Mouse (Mus musculus): ENCODE measurements around the gene Krt78. TPM values are rescaled to one million over a fixed set of nuclear protein-coding genes. Genes with fewer than 3 reads are reported as not detected.
A peak's percentile ranks its signal among the peaks of the same experiment; 100 is the strongest.
"Not testable (repeated sequence)": the region's sequence is repeated elsewhere in the genome, so short reads cannot be mapped to it uniquely, and the experiment has no call there.

Gene Krt78
- polyA plus RNA-seq (2015; fragmentation: Nextera tagmentation; extraction: Ambion mirVana), result 0.22 and 0.35 TPM in 2 replicates

DNA sequence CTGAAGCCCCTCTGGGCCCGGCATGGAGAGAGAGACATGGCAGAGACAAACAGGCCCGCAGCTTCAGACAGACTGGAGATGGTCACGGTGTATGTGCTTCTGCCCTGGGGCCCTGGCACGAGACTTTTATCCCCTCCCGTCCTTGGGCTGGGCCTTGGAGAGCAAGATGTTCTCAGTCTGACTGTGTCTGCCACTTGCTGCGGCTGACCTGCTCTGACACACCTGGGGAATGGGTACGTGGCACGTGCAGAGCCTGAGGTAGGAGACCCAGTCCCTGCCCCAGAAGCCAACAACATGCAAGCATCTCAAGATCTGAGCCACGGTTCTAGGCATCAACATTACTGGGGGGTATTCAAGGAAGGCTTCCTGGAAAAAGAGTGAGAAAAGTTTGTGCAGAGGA lies at the start of gene Krt78:
Gene Krt78 (minus strand): TSS at position 101 of the 400 bp plus-strand sequence.
- 76% methylated on average over 9 of the region's 9 CpGs for WGBS
- H3K4me3 ChIP-seq, result no peak within 1 kb of the TSS
- H3K27me3 ChIP-seq, result no peaks in the 10 kb centered on the region
- no peaks in the 10 kb centered on the region for H3K9me3 ChIP-seq
- ATAC-seq (ENCODE audit: insufficient number of reproducible peaks, insufficient read depth, low FRiP score, low TSS enrichment, low read depth), result no peak
- H3K27ac ChIP-seq, result no peak within 1 kb of the TSS
- no peaks in the 10 kb centered on the region for H3K4me1 ChIP-seq
- no peak within 1 kb of the TSS for H3K4me2 ChIP-seq
- H3K9ac ChIP-seq, result no peak within 1 kb of the TSS
- no peaks in the 10 kb centered on the region for H3K36me3 ChIP-seq

- peak overlapping the region; percentile 58 for H3K4me2 ChIP-seq
- peak overlapping the region; percentile 43 for H3K4me3 ChIP-seq
- H3K27ac ChIP-seq, result 0 out of 2 replicates have a peak overlapping the region, but pooled peaks have one; percentile 3
- no peaks in the 10 kb centered on the region for H3K36me3 ChIP-seq
- H3K4me1 ChIP-seq, result peaks cover 48% of the 10 kb centered on the region
- ATAC-seq (ENCODE audit: insufficient number of reproducible peaks, insufficient read depth, low FRiP score, low TSS enrichment, low read depth), result no peak
- WGBS, result 13% methylated on average over 12 of the region's 12 CpGs
- H3K9me3 ChIP-seq, result no peaks in the 10 kb centered on the region
- peaks cover 67% of the 10 kb centered on the region for H3K27me3 ChIP-seq
- peak overlapping the region; percentile 63 for H3K9ac ChIP-seq
Observed at GRCm38 (mm10) chr15:102003516-102003915, 49.4 kb upstream of the Krt78 start.

DNA sequence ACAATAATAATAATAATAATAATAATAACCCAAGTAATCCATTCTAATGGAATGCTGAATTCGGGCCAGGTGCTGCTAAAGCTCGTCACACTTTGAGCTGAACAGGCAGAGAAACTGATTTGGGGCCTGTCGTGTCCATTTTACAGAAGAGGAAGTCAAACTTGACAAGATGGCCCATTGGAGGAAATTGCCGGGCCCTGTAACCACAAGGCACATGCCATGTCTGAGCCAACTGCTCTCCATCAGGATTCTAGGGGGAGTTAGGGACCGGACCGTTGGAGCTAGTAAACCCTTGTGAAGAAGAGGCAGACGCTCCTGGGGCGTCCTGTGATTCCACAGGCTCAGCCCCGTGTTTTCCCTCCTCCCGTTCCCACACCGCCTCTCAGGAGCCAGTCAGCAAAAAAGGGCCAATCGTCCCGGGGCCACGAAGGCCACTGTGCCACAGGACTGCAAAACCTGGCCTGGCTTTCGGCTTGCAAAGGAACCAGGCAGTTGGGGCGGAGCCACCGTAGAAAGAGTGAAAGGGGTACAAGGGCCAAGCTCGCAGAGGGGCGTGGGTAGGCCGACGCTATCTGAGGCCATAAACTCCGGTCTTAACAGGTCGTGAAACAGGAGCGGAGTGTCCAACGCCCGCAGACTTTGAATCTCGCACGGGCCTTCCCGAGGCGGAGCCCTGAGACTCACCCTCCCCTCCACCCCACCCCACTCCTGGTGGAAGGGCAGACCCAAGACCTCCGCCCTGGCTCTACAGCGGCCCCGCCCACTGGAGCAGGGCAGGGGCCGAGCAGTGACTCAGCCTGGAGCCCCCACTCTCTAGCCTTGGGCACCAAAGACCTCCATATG lies 48.8 kb upstream of the Krt78 start:
- ATAC-seq (ENCODE audit: insufficient number of reproducible peaks, insufficient read depth, low FRiP score, low TSS enrichment, low read depth), result no peak
- H3K27me3 ChIP-seq, result peaks cover 62% of the 10 kb centered on the region
- peak overlapping the region; percentile 63 for H3K9ac ChIP-seq
- H3K4me3 ChIP-seq, result peak overlapping the region; percentile 43
- H3K36me3 ChIP-seq, result no peaks in the 10 kb centered on the region
- peak overlapping the region; percentile 3; the same call in 1 of the 2 replicates for H3K27ac ChIP-seq
- H3K9me3 ChIP-seq, result no peaks in the 10 kb centered on the region
- 5% methylated on average over 34 of the region's 34 CpGs for WGBS
- H3K4me1 ChIP-seq, result peaks cover 43% of the 10 kb centered on the region
- H3K4me2 ChIP-seq, result peak overlapping the region; percentile 58

- WGBS, result 84% methylated on average over 11 of the region's 11 CpGs
- peaks cover 40% of the 10 kb centered on the region for H3K27me3 ChIP-seq
Observed at GRCm38 (mm10) chr15:101999676-102000335, 45.7 kb upstream of the Krt78 start.

GRCm38 (mm10) chr15:101999156-101999555 lies 45.1 kb upstream of the Krt78 start:
- Histone ChIP-seq H3K9me3 (no peaks in the 10 kb centered on the region; the same call in 1 of the 2 replicates), H3K9ac (no peak overlapping the region), H3K4me2 (no peak overlapping the region), H3K27ac (no peak overlapping the region), H3K36me3 (no peaks in the 10 kb centered on the region), H3K4me1 (peaks cover 11% of the 10 kb centered on the region), H3K4me3 (no peak overlapping the region), H3K27me3 (peaks cover 33% of the 10 kb centered on the region)
- 92% methylated on average over 11 of the region's 11 CpGs for WGBS
- ATAC-seq (ENCODE audit: insufficient number of reproducible peaks, insufficient read depth, low FRiP score, low TSS enrichment, low read depth), result no peak

More at GRCm38 (mm10) chr15:101999676-102000335, 45.7 kb upstream of the Krt78 start:
- Histone ChIP-seq H3K4me3 (no peak overlapping the region), H3K36me3 (no peaks in the 10 kb centered on the region), H3K27ac (no peak overlapping the region), H3K4me1 (peaks cover 15% of the 10 kb centered on the region), H3K9me3 (no peaks in the 10 kb centered on the region; the same call in 1 of the 2 replicates), H3K4me2 (no peak overlapping the region), H3K9ac (no peak overlapping the region)
- no peak for ATAC-seq (ENCODE audit: insufficient number of reproducible peaks, insufficient read depth, low FRiP score, low TSS enrichment, low read depth)

DNA sequence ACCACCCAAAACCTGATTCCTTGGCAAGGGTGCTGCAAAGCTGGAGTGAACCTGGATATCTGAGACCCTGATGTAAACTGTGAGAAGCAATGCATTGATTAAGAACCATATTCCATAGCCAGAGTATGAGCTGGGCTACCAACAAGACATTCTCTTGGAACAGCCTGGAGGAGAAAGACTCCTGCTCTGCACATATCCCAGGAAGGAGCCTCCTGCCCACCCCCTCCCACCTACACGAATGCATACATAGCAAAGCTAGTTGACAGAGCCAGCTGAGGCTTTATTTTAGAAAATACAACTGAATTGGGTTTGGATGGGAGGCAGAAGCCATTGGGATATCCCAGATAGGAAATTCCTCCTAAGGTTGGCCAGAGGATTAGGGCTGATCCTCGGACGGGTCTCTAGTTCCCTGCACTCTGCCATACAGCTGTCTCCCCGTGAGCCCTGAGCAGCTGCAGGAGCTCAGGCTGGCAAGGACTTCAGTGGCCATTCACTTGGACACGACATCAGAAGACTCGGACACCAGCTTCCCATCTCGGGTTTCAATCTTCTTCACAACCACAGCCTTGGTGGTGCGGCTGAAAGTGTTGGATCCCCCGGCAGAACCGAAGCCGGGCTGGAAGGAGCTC lies 42.5 kb upstream of the Krt78 start:
- not testable (repeated sequence) for H3K4me3 ChIP-seq; H3K9ac ChIP-seq; H3K27me3 ChIP-seq; H3K4me1 ChIP-seq; H3K36me3 ChIP-seq; H3K9me3 ChIP-seq; H3K4me2 ChIP-seq; ATAC-seq (ENCODE audit: insufficient number of reproducible peaks, insufficient read depth, low FRiP score, low TSS enrichment, low read depth); H3K27ac ChIP-seq
- 82% methylated on average over 11 of the region's 11 CpGs for WGBS

- WGBS, result 86% methylated on average over 4 of the region's 4 CpGs
- no peaks in the 10 kb centered on the region for H3K36me3 ChIP-seq
- H3K4me1 ChIP-seq, result 0 out of 2 replicates have a peak, but pooled peaks cover 2% of the 10 kb centered on the region
- H3K9ac ChIP-seq, result no peak overlapping the region
- no peak overlapping the region for H3K27ac ChIP-seq
- no peak for ATAC-seq (ENCODE audit: insufficient number of reproducible peaks, insufficient read depth, low FRiP score, low TSS enrichment, low read depth)
- no peak overlapping the region for H3K4me3 ChIP-seq
- no peak overlapping the region for H3K4me2 ChIP-seq
- peaks cover 2% of the 10 kb centered on the region; the same call in 1 of the 2 replicates for H3K27me3 ChIP-seq
- no peaks in the 10 kb centered on the region; the same call in 1 of the 2 replicates for H3K9me3 ChIP-seq
Observed at GRCm38 (mm10) chr15:101995484-101996236, 41.6 kb upstream of the Krt78 start.

GRCm38 (mm10) chr15:101994365-101994764 lies 40.3 kb upstream of the Krt78 start:
- H3K4me3 ChIP-seq, result no peak overlapping the region
- no peak overlapping the region for H3K4me2 ChIP-seq
- no peak for ATAC-seq (ENCODE audit: insufficient number of reproducible peaks, insufficient read depth, low FRiP score, low TSS enrichment, low read depth)
- no peaks in the 10 kb centered on the region; the same call in 1 of the 2 replicates for H3K9me3 ChIP-seq
- H3K27me3 ChIP-seq, result no peaks in the 10 kb centered on the region
- H3K36me3 ChIP-seq, result no peaks in the 10 kb centered on the region
- WGBS, result 86% methylated on average over 6 of the region's 6 CpGs
- no peak overlapping the region for H3K9ac ChIP-seq
- H3K27ac ChIP-seq, result no peak overlapping the region
- H3K4me1 ChIP-seq, result 0 out of 2 replicates have a peak, but pooled peaks cover 5% of the 10 kb centered on the region

GRCm38 (mm10) chr15:101990946-101991345 lies 36.9 kb upstream of the Krt78 start:
- ATAC-seq (ENCODE audit: insufficient number of reproducible peaks, insufficient read depth, low FRiP score, low TSS enrichment, low read depth), result no peak
- 0 out of 2 replicates have a peak, but pooled peaks cover 3% of the 10 kb centered on the region for H3K27me3 ChIP-seq
- peaks cover 12% of the 10 kb centered on the region for H3K4me1 ChIP-seq
- H3K9me3 ChIP-seq, result no peaks in the 10 kb centered on the region; the same call in 1 of the 2 replicates
- no peak overlapping the region for H3K4me2 ChIP-seq
- WGBS, result 86% methylated on average over 6 of the region's 6 CpGs
- no peak overlapping the region for H3K27ac ChIP-seq
- H3K4me3 ChIP-seq, result no peak overlapping the region
- H3K9ac ChIP-seq, result no peak overlapping the region
- no peaks in the 10 kb centered on the region for H3K36me3 ChIP-seq

DNA sequence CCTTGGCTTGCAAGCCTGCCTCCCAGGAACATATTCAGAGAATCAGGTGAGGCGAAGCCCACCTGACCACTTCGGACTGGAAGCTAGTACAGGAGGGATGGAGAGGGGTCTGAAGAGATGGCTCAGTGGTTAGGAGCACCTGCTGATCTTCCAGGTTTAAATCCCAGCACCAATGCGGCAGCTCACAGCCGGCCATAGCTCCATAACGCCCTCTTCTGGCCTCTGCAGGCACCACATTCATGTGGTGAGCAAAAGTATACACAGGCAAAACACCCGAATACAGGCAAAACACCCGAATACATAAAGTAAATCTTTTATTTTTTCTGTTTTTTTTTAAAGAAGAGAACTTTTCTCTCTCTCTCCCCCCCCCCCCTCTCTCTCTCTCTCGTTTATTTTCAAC lies 34.6 kb upstream of the Krt78 start:
- Histone ChIP-seq H3K9ac (no peak overlapping the region), H3K4me1 (peaks cover 16% of the 10 kb centered on the region), H3K9me3 (no peaks in the 10 kb centered on the region), H3K27me3 (0 out of 2 replicates have a peak, but pooled peaks cover 3% of the 10 kb centered on the region), H3K4me2 (no peak overlapping the region; the same call in 1 of the 2 replicates), H3K4me3 (no peak overlapping the region), H3K27ac (no peak overlapping the region), H3K36me3 (no peaks in the 10 kb centered on the region)
- ATAC-seq (ENCODE audit: insufficient number of reproducible peaks, insufficient read depth, low FRiP score, low TSS enrichment, low read depth), result no peak
- WGBS, result 58% methylated on average over 8 of the region's 8 CpGs
